ENCODE assay signal across 25 mouse cellular contexts in the genomic region with DNA sequence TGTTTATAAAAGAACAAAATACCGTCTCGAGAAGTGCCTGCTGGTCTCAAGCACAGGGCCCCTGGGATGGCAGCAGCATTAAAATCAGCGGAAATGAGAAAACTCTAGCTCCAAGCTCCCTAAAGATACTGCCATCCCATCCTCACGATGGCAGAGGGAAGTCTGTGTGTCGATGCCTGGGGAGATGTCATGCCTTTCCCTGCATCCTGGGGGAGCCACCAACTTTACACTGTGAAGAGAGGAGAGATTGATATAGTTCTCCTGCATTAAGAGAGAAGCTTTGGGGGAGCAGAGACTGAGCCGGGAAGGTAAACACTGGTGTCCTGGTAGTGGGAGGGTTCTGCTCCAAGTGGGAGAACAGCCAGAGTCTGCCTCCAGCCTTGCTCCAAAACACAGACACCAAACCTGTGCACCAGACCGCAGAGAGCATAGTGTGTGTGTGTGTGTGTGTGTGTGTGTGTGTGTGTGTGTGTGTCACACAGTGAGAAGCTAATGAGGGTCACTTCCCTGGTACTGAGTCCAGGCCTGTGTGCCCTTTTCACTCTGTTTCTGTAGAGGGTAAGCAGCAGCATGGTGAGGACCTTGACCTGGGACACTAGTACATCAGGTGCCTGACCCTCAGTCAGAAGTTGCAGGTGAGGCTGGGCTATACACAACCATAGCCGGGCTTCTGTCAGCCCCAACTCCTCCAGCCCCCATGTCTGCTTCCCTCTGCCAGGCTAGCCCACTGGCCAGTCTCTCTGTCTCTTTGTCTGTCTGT. TPM values are rescaled to one million over a fixed set of nuclear protein-coding genes. Genes with fewer than 3 reads are reported as not detected.
DNase-seq lines count a peak whose midpoint lies in the region; ATAC-seq and TF ChIP-seq lines count a peak whose summit lies in the region.
"Had no signal": no experiment of that assay in that cellular context is flagged by ENCODE, and none has a peak within 500 bp of the region (broad histone marks: within the 10 kb centered on the region; RNA-seq: fewer than 3 reads in every experiment).

No protein-coding gene starts in this region.

- H3K36me3 ChIP-seq in kidney, embryonic 15.5 days: no peaks in the 10 kb centered on the region
- no peaks in the 10 kb centered on the region for H3K36me3 ChIP-seq in lung, postnatal 0 days (ENCODE audit: insufficient read depth, low read length)
- H3K36me3 ChIP-seq: G1E; heart, embryonic 15.5 days; limb, embryonic 15.5 days; midbrain, embryonic 13.5 days had no signal

- no peak overlapping the region for H3K4me2 ChIP-seq in kidney, embryonic 15.5 days
- no peak overlapping the region for H3K4me2 ChIP-seq in lung, postnatal 0 days (replicated peaks; ENCODE audit: low read depth, low read length)
- H3K4me2 ChIP-seq: heart, embryonic 15.5 days; limb, embryonic 15.5 days; midbrain, embryonic 13.5 days had no signal

- H3K9ac ChIP-seq in kidney, embryonic 15.5 days: no peak overlapping the region
- no peak overlapping the region for H3K9ac ChIP-seq in lung, postnatal 0 days (replicated peaks; ENCODE audit: low read depth)
- H3K9ac ChIP-seq: heart, embryonic 15.5 days; limb, embryonic 15.5 days; midbrain, embryonic 13.5 days had no signal

- no peak for TF ChIP-seq EP300 in lung, postnatal 0 days (IDR thresholded peaks at IDR 0.05)

- H3K4me1 ChIP-seq in kidney, embryonic 15.5 days: no peaks in the 10 kb centered on the region
- H3K4me1 ChIP-seq in lung, postnatal 0 days (ENCODE audit: insufficient read depth, low read depth, low read length): no peaks in the 10 kb centered on the region
- H3K4me1 ChIP-seq: heart, embryonic 15.5 days; limb, embryonic 15.5 days had no signal

- DNase-seq in frontal cortex, postnatal 14 days (ENCODE audit: low spot score in 2 of 2): no peak
- no peak for DNase-seq in kidney, adult 18-20 months
- no peak for DNase-seq in lung, postnatal 0 days (ENCODE audit: low spot score)
- DNase-seq in lung, postnatal 10 days: no peak
- DNase-seq in kidney, postnatal 36 days: peak; percentile 37 to 49
- DNase-seq in urinary bladder, postnatal 10 days (ENCODE audit: low spot score): no peak
- DNase-seq: adrenal gland, postnatal 10 days; cerebellum, adult 11-12 months; cerebellum, postnatal 14 days; gastrocnemius, postnatal 14 days; heart, adult 18-20 months; heart, postnatal 4 days; layer of hippocampus, postnatal 36 days; lung, postnatal 14 days; right cerebral cortex, postnatal 14 days; thymus, adult 18-20 months had no signal

- H3K27me3 ChIP-seq in kidney, embryonic 15.5 days: no peaks in the 10 kb centered on the region
- H3K27me3 ChIP-seq in lung, postnatal 0 days (replicated peaks; ENCODE audit: insufficient read depth, low read length): no peaks in the 10 kb centered on the region
- H3K27me3 ChIP-seq: heart, embryonic 15.5 days; limb, embryonic 15.5 days; midbrain, embryonic 13.5 days had no signal

- 48% methylated on average over 8 of the region's 8 CpGs for WGBS in kidney, embryonic 15.5 days
- WGBS in lung, postnatal 0 days: 48% methylated on average over 8 of the region's 8 CpGs

- no peak overlapping the region for H3K4me3 ChIP-seq in kidney, embryonic 15.5 days (replicated peaks)
- no peak overlapping the region for H3K4me3 ChIP-seq in lung, postnatal 0 days (ENCODE audit: low read depth, low read length)
- H3K4me3 ChIP-seq: heart, embryonic 15.5 days; limb, embryonic 15.5 days; midbrain, embryonic 13.5 days; myocyte had no signal

- H3K9me3 ChIP-seq in kidney, embryonic 15.5 days (replicated peaks): no peaks in the 10 kb centered on the region
- no peaks in the 10 kb centered on the region for H3K9me3 ChIP-seq in lung, postnatal 0 days (ENCODE audit: low read length)
- H3K9me3 ChIP-seq: G1E; heart, embryonic 15.5 days; limb, embryonic 15.5 days; midbrain, embryonic 13.5 days had no signal

- TF ChIP-seq CTCF in lung, postnatal 0 days (IDR thresholded peaks at IDR 0.05): peak; percentile 31; the same call in 1 of the 2 replicates

- H3K27ac ChIP-seq in kidney, embryonic 15.5 days: no peak overlapping the region
- H3K27ac ChIP-seq in lung, postnatal 0 days (ENCODE audit: low read length): no peak overlapping the region
- H3K27ac ChIP-seq: heart, embryonic 15.5 days; limb, embryonic 15.5 days; midbrain, embryonic 13.5 days had no signal

- ATAC-seq in frontal cortex, adult (ENCODE audit: low TSS enrichment): peak; percentile 70; the same call in 1 of the 2 replicates
- ATAC-seq in kidney, embryonic 15.5 days (replicated peaks; ENCODE audit: low FRiP score): peak; percentile 60
- ATAC-seq in lung, postnatal 0 days: no peak
- ATAC-seq: activated CD4-positive, CD25-positive, alpha-beta regulatory T cell, adult 4 months; midbrain, embryonic 13.5 days had no signal

RNA-seq across cellular contexts. Expression of gene Psapl1, which starts 17.3 kb away (rescaled TPM):
- 0.45 and 0.59 TPM in 2 replicates for polyA plus RNA-seq in kidney, embryonic 15.5 days (2015; fragmentation: Nextera tagmentation; extraction: Ambion mirVana)
- 0.93 and 1.0 TPM in 2 replicates for polyA plus RNA-seq in lung, postnatal 0 days (2015; fragmentation: Nextera tagmentation; extraction: Ambion mirVana)
- polyA plus RNA-seq: activated CD4-positive, CD25-positive, alpha-beta regulatory T cell, adult 4 months; G1E; spleen, adult 2 months had no signal

Comparison
In these comparisons a context has a peak if more than half of its experiments do, and no peak if none do; other contexts are left out.
1. DNase-seq: peak in kidney, postnatal 36 days (2 of 2); none in frontal cortex, postnatal 14 days (0 of 2), kidney, adult 18-20 months (single experiment), lung, postnatal 0 days (single experiment), lung, postnatal 10 days (single experiment) and urinary bladder, postnatal 10 days (single experiment).